Mouse (Mus musculus) WW6 (cell line): ENCODE results near the gene Hist2h2bb.
"Not testable (repeated sequence)": the region's sequence is repeated elsewhere in the genome, so short reads cannot be mapped to it uniquely, and the experiment has no call there.

Experiments used
- DNase-seq: peaks from one replicate; pipeline ENCODE4 v3.0.0-alpha.2; 2013; ENCODE audit warnings: low read depth, low spot score

The Hist2h2bb gene

GRCm38 (mm10) chr3:96269511-96270474, at the start of gene Hist2h2bb:
Gene Hist2h2bb, plus strand, starts transcription at chr3:96269752.
- peak; percentile 93 for DNase-seq

- not testable (repeated sequence) for DNase-seq
Observed at GRCm38 (mm10) chr3:96220131-96220764, 49.3 kb upstream of the Hist2h2bb start.

GRCm38 (mm10) chr3:96220765-96221639, 48.5 kb upstream of the Hist2h2bb start, which contains the start of the genes Hist2h2ac and Hist2h2be:
Gene Hist2h2ac, minus strand, starts transcription at chr3:96220880.
Gene Hist2h2be, plus strand, starts transcription at chr3:96221119.
- DNase-seq: no peak

GRCm38 (mm10) chr3:96221640-96222038, 47.9 kb upstream of the Hist2h2bb start:
- no peak for DNase-seq

- DNase-seq: no peak
Observed at GRCm38 (mm10) chr3:96222774-96223173, 46.8 kb upstream of the Hist2h2bb start.

- DNase-seq: no peak
Observed at GRCm38 (mm10) chr3:96225421-96225820, 44.1 kb upstream of the Hist2h2bb start.

- DNase-seq: no peak
Observed at GRCm38 (mm10) chr3:96226695-96227648, 42.6 kb upstream of the Hist2h2bb start.

GRCm38 (mm10) chr3:96228828-96229227, 40.7 kb upstream of the Hist2h2bb start:
- no peak for DNase-seq

- no peak for DNase-seq
Observed at GRCm38 (mm10) chr3:96230404-96230803, 39.1 kb upstream of the Hist2h2bb start.

GRCm38 (mm10) chr3:96230910-96231757, 38.4 kb upstream of the Hist2h2bb start:
- DNase-seq: no peak

- DNase-seq: no peak
Observed at GRCm38 (mm10) chr3:96231758-96232120, 37.8 kb upstream of the Hist2h2bb start.

DNA sequence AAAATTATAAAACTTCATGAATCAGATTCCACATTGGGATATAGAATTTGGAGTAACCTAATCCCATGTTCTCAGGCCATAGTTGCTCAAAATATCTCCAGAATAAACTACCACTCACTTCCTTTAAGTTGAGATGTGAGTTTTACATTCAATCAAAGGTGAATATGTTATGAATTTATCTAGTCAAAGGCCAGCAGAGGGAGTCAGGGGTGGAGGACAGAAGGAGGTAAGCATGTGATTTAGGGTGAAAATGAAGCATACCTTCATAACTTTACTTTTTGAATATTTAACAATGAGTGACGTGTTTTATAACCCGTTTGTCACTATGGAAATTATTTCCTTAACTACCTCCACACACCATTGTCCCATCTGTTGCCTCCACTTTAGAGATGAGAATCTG, 34.6 kb upstream of the Hist2h2bb start:
- no peak for DNase-seq

- DNase-seq: no peak
Observed at GRCm38 (mm10) chr3:96235836-96236235, 33.7 kb upstream of the Hist2h2bb start.

DNA sequence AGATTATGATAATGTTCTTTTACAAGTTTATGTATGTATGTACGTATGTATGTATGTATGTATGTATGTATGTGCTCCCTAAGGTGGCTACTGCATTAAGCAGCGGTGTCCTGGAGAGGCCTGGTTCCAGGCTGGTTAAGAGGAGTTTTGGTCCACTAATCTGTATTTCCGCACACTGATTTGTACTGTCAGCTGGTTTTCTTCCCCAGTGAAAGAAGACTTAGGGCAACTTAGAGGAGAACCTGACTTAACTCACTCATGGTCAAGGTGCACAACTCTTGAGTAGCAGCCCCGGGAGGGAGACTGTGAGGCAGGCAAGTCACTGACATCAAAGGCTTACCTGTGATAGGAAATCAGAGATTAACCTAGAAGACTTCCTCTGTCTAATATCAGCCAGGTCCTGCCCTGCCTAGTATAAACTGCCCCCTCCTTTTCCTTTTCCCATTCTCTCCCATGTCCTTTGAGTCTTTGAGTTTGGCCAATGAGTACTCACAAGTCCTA, 32.7 kb upstream of the Hist2h2bb start:
- no peak for DNase-seq

- DNase-seq: no peak
Observed at GRCm38 (mm10) chr3:96237335-96237903, 32.1 kb upstream of the Hist2h2bb start.

DNA sequence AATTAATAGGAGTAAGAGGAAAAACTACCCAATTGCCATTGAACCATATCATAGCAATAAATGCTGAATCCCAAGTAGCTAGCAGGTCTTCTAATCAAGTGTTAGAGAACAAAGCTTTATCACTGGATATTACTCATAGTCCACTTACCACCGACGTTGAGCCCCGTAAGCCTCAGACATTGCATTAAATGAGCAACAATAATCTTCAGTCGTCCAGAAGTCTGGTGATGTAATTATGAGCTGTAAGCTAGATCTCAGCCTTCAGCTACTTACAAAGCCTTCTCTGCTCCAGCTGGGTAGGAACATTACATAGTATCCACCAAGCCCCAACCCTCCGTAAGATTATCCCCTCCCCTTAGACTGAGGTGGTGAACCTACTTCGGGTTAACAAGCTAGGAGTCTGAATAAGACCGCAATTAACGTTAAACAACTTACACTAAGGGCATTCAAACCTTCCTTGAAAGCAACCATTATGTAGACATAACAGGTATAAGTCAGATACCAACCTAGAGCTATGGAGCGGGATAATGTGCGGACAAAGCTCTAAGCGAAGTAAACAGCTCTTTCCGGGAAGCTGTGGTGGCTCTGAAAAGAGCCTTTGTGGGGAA, 31.5 kb upstream of the Hist2h2bb start:
- DNase-seq: no peak

DNA sequence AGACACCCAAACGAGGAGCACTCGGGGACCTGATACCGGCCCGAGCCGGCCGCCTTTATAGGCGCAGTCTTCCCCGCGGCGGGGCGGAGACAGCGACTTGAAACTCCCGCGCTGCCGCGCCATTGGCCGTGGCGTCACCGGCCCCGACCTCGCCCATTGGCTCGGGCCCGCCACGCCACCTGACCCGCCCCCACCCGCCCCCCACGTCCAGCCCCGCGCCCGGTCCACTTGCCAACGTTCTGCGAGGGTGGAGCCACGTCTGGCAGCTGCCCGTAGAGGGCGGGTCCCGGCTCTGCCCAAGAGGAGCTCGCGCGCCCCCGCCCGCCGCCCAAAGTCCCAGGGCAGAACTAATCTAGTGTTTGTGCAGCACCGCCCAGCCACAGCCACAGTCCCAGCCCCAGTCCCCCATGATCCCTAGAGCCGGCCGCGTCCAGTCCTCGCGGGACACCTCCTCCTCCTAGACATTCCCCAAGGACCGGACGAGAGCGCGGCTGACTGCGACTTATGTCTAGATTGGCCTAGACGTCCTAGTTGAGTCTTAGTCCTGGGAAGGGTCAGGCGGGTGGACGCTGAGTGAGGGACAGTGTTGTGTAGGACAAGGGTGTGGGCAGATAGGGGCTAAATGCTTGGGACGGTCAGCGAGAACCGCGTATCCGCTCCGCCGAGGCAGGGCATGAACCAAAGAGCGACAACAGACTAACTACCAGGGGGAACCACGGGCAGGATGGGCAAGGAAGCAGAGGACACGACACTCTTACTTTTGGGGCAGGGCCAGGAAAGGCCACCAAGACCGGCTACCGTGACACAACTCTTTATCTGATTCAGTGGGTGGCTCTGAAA, 30.4 kb upstream of the Hist2h2bb start, which contains the start of gene Hist2h3c2:
Hist2h3c2 (minus strand) TSS at position 174 of the 840 bp plus-strand sequence.
- DNase-seq: not testable (repeated sequence)
